Mouse (Mus musculus): ENCODE results near the gene Rho.

DNA sequence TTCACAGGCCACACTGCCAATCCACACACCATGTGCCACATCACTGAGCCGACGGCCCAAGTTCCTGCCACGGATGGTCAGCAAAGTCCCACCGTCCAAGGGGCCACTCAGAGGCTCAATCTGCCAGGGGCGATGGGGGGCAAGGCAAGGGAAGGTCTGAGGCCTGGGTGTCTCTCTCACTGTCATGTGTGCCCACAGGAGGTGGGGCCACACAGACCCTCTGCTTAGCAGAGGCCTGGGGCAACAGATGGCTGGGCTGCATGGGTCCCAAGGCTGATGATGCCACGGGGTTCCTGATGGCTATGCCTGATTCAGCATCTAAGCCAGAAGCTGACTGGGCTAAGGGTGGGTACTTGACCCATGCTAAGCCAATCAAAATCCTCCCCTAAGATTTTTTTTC lies 37.2 kb downstream of the Rho start:
- no peak for TF ChIP-seq CTCF (IDR thresholded peaks at IDR 0.05; ENCODE audit: low read depth, low read length)
- no peak for TF ChIP-seq GATA1 (IDR thresholded peaks at IDR 0.05; ENCODE audit: borderline replicate concordance, low read length)
- no peak for TF ChIP-seq POLR2AphosphoS5 (IDR thresholded peaks at IDR 0.05; ENCODE audit: insufficient replicate concordance, low read depth, low read length)
- TF ChIP-seq GATA2 (IDR thresholded peaks at IDR 0.05; ENCODE audit: borderline replicate concordance, low read depth, low read length), result no peak
